Mouse (Mus musculus): Measurements from ENCODE around the gene Leprot. TPM values are rescaled to one million over a fixed set of nuclear protein-coding genes. Genes with fewer than 3 reads are reported as not detected.

Leprot gene
- total and polyA plus RNA-seq, 3 experiments: 51.5 to 51.7 TPM; not detected in 1

DNA sequence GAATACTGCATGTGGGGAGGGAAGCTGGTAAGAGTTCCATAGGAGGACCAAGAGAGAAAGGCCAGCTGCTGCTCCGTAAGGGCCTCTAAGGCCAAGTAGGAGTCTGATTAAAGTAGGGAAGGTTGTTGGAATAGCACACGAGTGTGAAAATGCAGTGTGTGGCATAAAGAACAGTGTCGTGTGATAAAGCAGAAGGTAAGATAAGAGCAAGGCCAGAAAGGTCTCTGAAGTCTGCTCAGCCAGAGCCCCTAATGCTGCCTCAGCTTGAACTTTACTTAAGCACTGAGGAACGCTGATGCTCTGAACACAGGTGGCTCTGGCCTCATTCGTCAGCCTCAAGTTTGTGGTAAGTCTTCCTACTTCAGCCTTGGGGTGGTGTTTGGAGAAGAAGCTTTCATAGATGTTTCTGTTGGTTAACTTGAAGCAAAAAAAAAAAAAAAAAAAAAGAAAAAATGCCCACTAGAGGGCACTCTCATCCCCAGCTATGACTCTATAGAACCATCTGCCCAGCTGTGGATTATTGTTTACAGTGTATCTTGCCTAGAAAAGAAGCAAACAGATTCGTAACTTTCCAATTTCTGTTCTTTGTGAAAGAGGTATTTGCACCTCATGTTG lies 9.5 kb downstream of the Leprot start:
- Histone ChIP-seq H3K36me3 (ENCODE audit: control insufficient read depth in 1 of 2, insufficient read depth in 2 of 2, low read length in 2 of 2) (peaks cover 19 to 45% of the 10 kb centered on the region in 2 experiments), H3K27ac (ENCODE audit: control insufficient read depth, low read depth, low read length) (peak overlapping the region; percentile 99), H3K79me2 (ENCODE audit: control insufficient read depth, insufficient read depth, low read length, poor library complexity) (peaks cover 15% of the 10 kb centered on the region), H3K9me3 (replicated peaks; ENCODE audit: insufficient read depth, low read length) (no peaks in the 10 kb centered on the region), H3K9ac (ENCODE audit: control insufficient read depth, low read depth, low read length, poor library complexity, severe bottlenecking) (peak overlapping the region; percentile 55), H3K4me3 (ENCODE audit: control insufficient read depth in 1 of 2, insufficient read depth in 1 of 2, low read depth in 2 of 2, low read length in 2 of 2) (no peak overlapping the region), H3K4me1 (ENCODE audit: control insufficient read depth in 1 of 2, insufficient read depth in 2 of 2, low read length in 2 of 2) (peaks cover 27 to 40% of the 10 kb centered on the region in 2 experiments), H3K27me3 (ENCODE audit: control insufficient read depth in 1 of 2, insufficient read depth in 2 of 2, low read length in 2 of 2) (no peaks in the 10 kb centered on the region)
- TF ChIP-seq ELF1 (IDR thresholded peaks at IDR 0.05; ENCODE audit: low read depth, low read length) (no peak), USF1 (IDR thresholded peaks at IDR 0.05; ENCODE audit: low read depth, low read length) (no peak), CTCF (IDR thresholded peaks at IDR 0.05 in 2 of 3, conservative IDR thresholded peaks at IDR 0.05 in 1 of 3; ENCODE audit: control insufficient read depth in 1 of 3, insufficient read depth in 1 of 3, low read depth in 2 of 3, low read length in 3 of 3, poor library complexity in 1 of 3, severe bottlenecking in 1 of 3) (peak; percentile 9 to 68 (median 48); a peak in 4 of 6 replicates), GABPA (IDR thresholded peaks at IDR 0.05; ENCODE audit: low read depth, low read length) (no peak), TBP (IDR thresholded peaks at IDR 0.05; ENCODE audit: low read depth, low read length) (0 out of 2 replicates have a peak, but pooled peaks have one; percentile 23), EP300 (IDR thresholded peaks at IDR 0.05; ENCODE audit: low read depth in 1 of 2, low read length in 2 of 2) (no peak), GATA1 (IDR thresholded peaks at IDR 0.05; ENCODE audit: low read depth, low read length) (peak; percentile 53), MYB (IDR thresholded peaks at IDR 0.05; ENCODE audit: low read depth, low read length) (no peak), POLR2AphosphoS2 (IDR thresholded peaks at IDR 0.05; ENCODE audit: low read length) (no peak), MAZ (IDR thresholded peaks at IDR 0.05; ENCODE audit: low read depth, low read length) (no peak), KAT2A (conservative IDR thresholded peaks at IDR 0.05; ENCODE audit: low read depth, low read length) (no peak), ETS1 (IDR thresholded peaks at IDR 0.05; ENCODE audit: low read depth, low read length) (no peak), CHD1 (IDR thresholded peaks at IDR 0.05; ENCODE audit: low read depth, low read length) (no peak), MXI1 (IDR thresholded peaks at IDR 0.05; ENCODE audit: low read depth, low read length) (no peak), UBTF (IDR thresholded peaks at IDR 0.05; ENCODE audit: borderline replicate concordance, insufficient read depth, low read depth, low read length) (no peak), TAL1 (IDR thresholded peaks at IDR 0.05; ENCODE audit: low read length) (no peak), NELFE (IDR thresholded peaks at IDR 0.05; ENCODE audit: low read depth, low read length) (no peak), RAD21 (IDR thresholded peaks at IDR 0.05; ENCODE audit: low read depth, low read length) (peak; percentile 44), HCFC1 (IDR thresholded peaks at IDR 0.05; ENCODE audit: low read depth, low read length) (no peak), RCOR1 (IDR thresholded peaks at IDR 0.05; ENCODE audit: low read depth, low read length) (no peak), NRF1 (IDR thresholded peaks at IDR 0.05; ENCODE audit: insufficient read depth, low read depth, low read length, poor library complexity, severe bottlenecking) (no peak), POLR2A (IDR thresholded peaks at IDR 0.05; ENCODE audit: control insufficient read depth in 1 of 2, insufficient read depth in 1 of 2, low read depth in 1 of 2, low read length in 2 of 2, poor library complexity in 1 of 2) (no peak), SIN3A (IDR thresholded peaks at IDR 0.05; ENCODE audit: low read length) (peak; percentile 40; the same call in 1 of the 2 replicates), ZC3H11A (IDR thresholded peaks at IDR 0.05; ENCODE audit: low read depth, low read length) (no peak), POLR2AphosphoS5 (IDR thresholded peaks at IDR 0.05; ENCODE audit: borderline replicate concordance, low read depth, low read length) (no peak), ZKSCAN1 (IDR thresholded peaks at IDR 0.05; ENCODE audit: low read depth, low read length) (no peak), MAFK (IDR thresholded peaks at IDR 0.05; ENCODE audit: borderline replicate concordance, low read depth, low read length) (no peak), TCF12 (IDR thresholded peaks at IDR 0.05; ENCODE audit: low read depth, low read length) (no peak), MEF2A (IDR thresholded peaks at IDR 0.05; ENCODE audit: extremely low read depth, insufficient replicate concordance, low read depth, low read length, poor library complexity, severe bottlenecking) (no peak), MYC (IDR thresholded peaks at IDR 0.05; ENCODE audit: low read depth, low read length) (no peak), SMC3 (IDR thresholded peaks at IDR 0.05; ENCODE audit: low read depth, low read length) (peak; percentile 39), ZNF384 (IDR thresholded peaks at IDR 0.05; ENCODE audit: low read depth, low read length) (peak; percentile 99), CHD2 (IDR thresholded peaks at IDR 0.05; ENCODE audit: low read length) (no peak)
- peak; percentile 74 for DNase-seq (ENCODE audit: low read depth, low spot score)

Measured in MEL (cell line).